Mouse (Mus musculus): ENCODE data around the gene Il13. TPM values are rescaled to one million over a fixed set of nuclear protein-coding genes. Genes with fewer than 3 reads are reported as not detected.

Il13 gene
- polyA plus RNA-seq, 1 experiment from 2014 or later = not detected

GRCm38 (mm10) chr11:53620094-53620493, 14.4 kb downstream of the Il13 start:
- 84% methylated on average over 4 of the region's 4 CpGs for WGBS (ENCODE audit: missing documents)
- Histone ChIP-seq H3K27ac (no peak overlapping the region), H3K79me2 (ENCODE audit: inconsistent target) (no peaks in the 10 kb centered on the region), H3K36me3 (ENCODE audit: inconsistent target) (no peaks in the 10 kb centered on the region), H3K4me3 (ENCODE audit: inconsistent target) (no peak overlapping the region)

- H3K79me2 ChIP-seq (ENCODE audit: inconsistent target) = no peaks in the 10 kb centered on the region
- no peak overlapping the region for H3K27ac ChIP-seq
- 83% methylated on average over 6 of the region's 6 CpGs for WGBS (ENCODE audit: missing documents)
- H3K4me3 ChIP-seq (ENCODE audit: inconsistent target) = no peak overlapping the region
- H3K36me3 ChIP-seq (ENCODE audit: inconsistent target) = no peaks in the 10 kb centered on the region
Observed at GRCm38 (mm10) chr11:53619428-53619827, 15.1 kb downstream of the Il13 start.

DNA sequence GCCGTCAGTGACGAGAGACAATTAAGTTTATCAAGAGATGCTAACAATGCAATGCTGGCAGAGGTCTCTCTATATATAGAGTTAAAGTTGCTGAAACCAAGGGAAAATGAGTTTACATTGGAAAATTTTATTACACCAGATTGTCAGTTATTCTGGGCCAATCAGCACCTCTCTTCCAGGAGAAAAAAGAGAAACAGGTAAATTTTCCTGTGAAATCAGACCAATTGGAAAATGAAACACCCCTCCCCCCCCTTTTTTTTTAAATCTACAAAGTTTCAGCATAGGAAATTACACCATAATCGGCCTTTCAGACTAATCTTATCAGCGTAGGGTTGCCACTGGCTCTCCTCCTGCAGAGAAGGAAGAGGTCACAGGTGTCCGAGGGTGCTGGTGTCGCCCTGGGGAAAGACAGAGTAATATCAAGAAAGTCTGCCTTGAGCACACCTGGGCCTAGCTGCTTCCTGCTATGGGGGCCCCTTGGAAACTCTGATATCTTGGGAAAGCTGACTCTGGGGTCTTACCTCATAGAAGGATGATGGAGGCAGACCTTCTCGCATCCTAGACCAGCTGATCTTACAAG, 15.8 kb downstream of the Il13 start, which contains the start of gene Il4:
Gene Il4, minus strand, starts transcription at position 51 of the 580 bp plus-strand sequence.
- WGBS (ENCODE audit: missing documents) = 76% methylated on average over 7 of the region's 7 CpGs
- H3K36me3 ChIP-seq (ENCODE audit: inconsistent target) = no peaks in the 10 kb centered on the region
- H3K4me3 ChIP-seq (ENCODE audit: inconsistent target) = no peak within 1 kb of the TSS
- no peak within 1 kb of the TSS for H3K27ac ChIP-seq
- H3K79me2 ChIP-seq (ENCODE audit: inconsistent target) = no peaks in the 10 kb centered on the region

DNA sequence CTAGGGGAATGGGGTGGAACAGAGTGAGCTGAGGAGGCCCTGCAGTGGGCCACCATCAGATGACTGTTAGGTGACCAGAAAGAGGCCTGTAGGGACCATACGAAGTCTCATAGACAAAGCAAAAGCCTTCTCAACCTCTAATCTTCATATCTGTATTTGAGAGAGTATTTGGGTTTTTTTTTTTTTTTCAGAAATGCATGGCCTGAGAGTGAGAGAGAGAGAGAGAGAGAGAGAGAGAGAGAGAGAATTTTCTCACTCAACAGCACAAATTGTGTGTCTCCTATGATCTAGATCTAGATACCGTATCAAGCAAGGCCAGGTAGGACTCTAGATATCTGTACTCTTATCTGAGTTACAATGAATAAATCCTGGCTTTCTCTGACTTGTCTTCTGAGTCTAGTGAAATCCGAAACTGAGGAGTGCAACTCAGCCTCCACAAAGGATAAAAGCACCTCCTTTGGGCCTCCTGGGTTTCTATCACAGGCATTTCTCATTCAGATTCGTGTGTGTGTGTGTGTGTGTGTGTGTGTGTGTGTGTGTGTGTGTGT, 16.9 kb downstream of the Il13 start:
- Histone ChIP-seq H3K4me3 (ENCODE audit: inconsistent target) (no peak overlapping the region), H3K36me3 (ENCODE audit: inconsistent target) (no peaks in the 10 kb centered on the region), H3K79me2 (ENCODE audit: inconsistent target) (no peaks in the 10 kb centered on the region), H3K27ac (no peak overlapping the region)
- 92% methylated on average over 3 of the region's 4 CpGs for WGBS (ENCODE audit: missing documents)

DNA sequence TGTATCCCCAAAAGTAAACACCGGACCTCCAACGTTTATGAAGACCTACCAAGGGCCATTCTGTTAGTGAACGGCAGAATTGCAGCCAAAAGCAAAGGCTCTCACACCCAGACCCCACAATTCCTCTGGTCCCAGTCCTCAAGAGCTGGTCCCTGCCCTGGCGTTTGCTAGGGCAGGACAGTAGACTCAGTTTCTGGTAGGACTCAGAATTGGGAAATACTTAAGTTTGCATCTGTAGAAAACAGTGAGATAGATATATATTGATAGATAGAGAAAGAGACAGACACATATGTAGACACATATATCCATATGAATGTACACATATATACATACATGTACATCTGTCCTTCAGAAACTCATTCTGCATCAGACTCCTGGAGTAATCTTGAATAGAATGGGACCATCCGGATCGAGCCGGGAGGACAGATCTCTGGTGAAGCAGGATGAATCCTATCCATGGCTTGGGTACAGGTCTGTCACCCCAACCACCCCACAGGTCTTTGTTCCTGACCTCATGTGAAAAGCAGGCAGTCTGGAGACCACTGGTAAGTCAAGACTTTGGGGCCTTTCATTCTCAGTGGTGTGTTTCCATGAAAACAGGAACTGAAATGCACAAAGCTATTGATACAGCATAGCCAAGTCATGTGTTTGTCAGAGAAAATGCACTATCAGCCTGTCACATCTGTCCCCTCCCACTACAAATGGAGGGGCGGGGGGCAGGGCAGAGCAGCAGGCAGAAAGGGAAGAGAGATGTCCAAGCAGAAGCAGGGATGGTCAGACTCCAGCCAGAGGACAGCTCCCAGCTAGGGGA, 17.5 kb downstream of the Il13 start:
- WGBS (ENCODE audit: missing documents) = 62% methylated on average over 8 of the region's 8 CpGs
- Histone ChIP-seq H3K36me3 (ENCODE audit: inconsistent target) (no peaks in the 10 kb centered on the region), H3K27ac (no peak overlapping the region), H3K79me2 (ENCODE audit: inconsistent target) (no peaks in the 10 kb centered on the region), H3K4me3 (ENCODE audit: inconsistent target) (no peak overlapping the region)

DNA sequence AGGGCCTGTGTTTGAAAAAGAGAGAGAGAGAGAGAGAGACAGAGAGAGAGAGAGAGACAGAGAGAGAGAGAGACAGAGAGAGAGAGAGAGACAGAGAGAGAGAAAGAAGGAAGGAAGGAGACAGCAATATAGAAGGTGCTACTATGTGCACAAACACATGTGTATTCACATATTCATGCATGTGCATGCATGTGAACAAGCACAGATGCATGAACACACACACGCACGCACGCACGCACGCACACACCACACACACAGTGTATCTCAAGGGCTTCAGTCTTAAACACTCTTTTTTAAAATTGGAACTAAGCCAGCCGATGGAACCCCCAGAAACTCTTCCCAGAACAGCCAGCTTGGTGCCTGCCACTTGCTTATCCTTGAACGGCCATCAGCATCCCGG, 18.9 kb downstream of the Il13 start:
- no peaks in the 10 kb centered on the region for H3K36me3 ChIP-seq (ENCODE audit: inconsistent target)
- WGBS (ENCODE audit: missing documents) = 95% methylated on average over 8 of the region's 8 CpGs
- H3K79me2 ChIP-seq (ENCODE audit: inconsistent target) = no peaks in the 10 kb centered on the region
- no peak overlapping the region for H3K4me3 ChIP-seq (ENCODE audit: inconsistent target)
- H3K27ac ChIP-seq = no peak overlapping the region

GRCm38 (mm10) chr11:53615172-53615571, 19.3 kb downstream of the Il13 start:
- H3K4me3 ChIP-seq (ENCODE audit: inconsistent target) = no peak overlapping the region
- no peaks in the 10 kb centered on the region for H3K36me3 ChIP-seq (ENCODE audit: inconsistent target)
- no peaks in the 10 kb centered on the region for H3K79me2 ChIP-seq (ENCODE audit: inconsistent target)
- WGBS (ENCODE audit: missing documents) = 83% methylated on average over 6 of the region's 6 CpGs
- no peak overlapping the region for H3K27ac ChIP-seq

GRCm38 (mm10) chr11:53609672-53610071, 24.8 kb downstream of the Il13 start:
- H3K27ac ChIP-seq = no peak overlapping the region
- no peaks in the 10 kb centered on the region for H3K36me3 ChIP-seq (ENCODE audit: inconsistent target)
- no peaks in the 10 kb centered on the region for H3K79me2 ChIP-seq (ENCODE audit: inconsistent target)
- H3K4me3 ChIP-seq (ENCODE audit: inconsistent target) = no peak overlapping the region
- WGBS (ENCODE audit: missing documents) = 19% methylated on average over 3 of the region's 3 CpGs

GRCm38 (mm10) chr11:53609231-53609630, 25.3 kb downstream of the Il13 start:
- no peak overlapping the region for H3K27ac ChIP-seq
- 41% methylated on average over 6 of the region's 6 CpGs for WGBS (ENCODE audit: missing documents)
- H3K36me3 ChIP-seq (ENCODE audit: inconsistent target) = no peaks in the 10 kb centered on the region
- H3K79me2 ChIP-seq (ENCODE audit: inconsistent target) = no peaks in the 10 kb centered on the region
- H3K4me3 ChIP-seq (ENCODE audit: inconsistent target) = no peak overlapping the region

GRCm38 (mm10) chr11:53605609-53606008, 28.9 kb downstream of the Il13 start:
- no peak overlapping the region for H3K27ac ChIP-seq
- peaks cover 9% of the 10 kb centered on the region; the same call in 1 of the 2 replicates for H3K36me3 ChIP-seq (ENCODE audit: inconsistent target)
- no peaks in the 10 kb centered on the region for H3K79me2 ChIP-seq (ENCODE audit: inconsistent target)
- WGBS (ENCODE audit: missing documents) = 18% methylated on average over 12 of the region's 12 CpGs
- H3K4me3 ChIP-seq (ENCODE audit: inconsistent target) = no peak overlapping the region

DNA sequence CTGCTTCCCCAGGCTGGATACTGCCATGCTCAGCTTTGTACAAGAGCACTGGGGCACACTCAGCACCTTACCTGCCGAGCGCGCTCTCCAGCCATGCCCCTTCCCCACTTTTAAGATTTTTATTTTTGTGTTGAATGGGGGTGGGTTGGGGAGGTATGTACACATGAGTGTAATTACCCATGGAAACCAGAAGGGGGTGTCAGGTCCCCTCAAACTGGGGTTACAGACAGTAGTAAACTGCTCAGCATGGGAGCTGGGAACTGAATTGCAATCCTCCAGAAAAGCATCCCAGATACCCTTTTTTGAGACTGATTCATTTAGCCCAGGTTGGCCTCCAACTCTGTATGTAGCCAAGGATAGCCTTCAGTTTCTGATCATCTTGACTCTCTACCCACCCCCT, 29.5 kb downstream of the Il13 start:
- peaks cover 13% of the 10 kb centered on the region; the same call in 1 of the 2 replicates for H3K36me3 ChIP-seq (ENCODE audit: inconsistent target)
- H3K4me3 ChIP-seq (ENCODE audit: inconsistent target) = no peak overlapping the region
- 100% methylated on average over 3 of the region's 3 CpGs for WGBS (ENCODE audit: missing documents)
- H3K27ac ChIP-seq = no peak overlapping the region
- H3K79me2 ChIP-seq (ENCODE audit: inconsistent target) = no peaks in the 10 kb centered on the region

GRCm38 (mm10) chr11:53591116-53591515, 43.4 kb downstream of the Il13 start:
- 90% methylated on average over 5 of the region's 5 CpGs for WGBS (ENCODE audit: missing documents)
- Histone ChIP-seq H3K4me3 (ENCODE audit: inconsistent target) (no peak overlapping the region), H3K79me2 (ENCODE audit: inconsistent target) (no peaks in the 10 kb centered on the region), H3K27ac (no peak overlapping the region), H3K36me3 (ENCODE audit: inconsistent target) (peaks cover 58% of the 10 kb centered on the region)

GRCm38 (mm10) chr11:53590368-53590768, 44.1 kb downstream of the Il13 start:
- WGBS (ENCODE audit: missing documents) = 20% methylated on average over 15 of the region's 15 CpGs
- H3K79me2 ChIP-seq (ENCODE audit: inconsistent target) = no peaks in the 10 kb centered on the region
- H3K27ac ChIP-seq = no peak overlapping the region
- no peak overlapping the region for H3K4me3 ChIP-seq (ENCODE audit: inconsistent target)
- peaks cover 58% of the 10 kb centered on the region for H3K36me3 ChIP-seq (ENCODE audit: inconsistent target)

DNA sequence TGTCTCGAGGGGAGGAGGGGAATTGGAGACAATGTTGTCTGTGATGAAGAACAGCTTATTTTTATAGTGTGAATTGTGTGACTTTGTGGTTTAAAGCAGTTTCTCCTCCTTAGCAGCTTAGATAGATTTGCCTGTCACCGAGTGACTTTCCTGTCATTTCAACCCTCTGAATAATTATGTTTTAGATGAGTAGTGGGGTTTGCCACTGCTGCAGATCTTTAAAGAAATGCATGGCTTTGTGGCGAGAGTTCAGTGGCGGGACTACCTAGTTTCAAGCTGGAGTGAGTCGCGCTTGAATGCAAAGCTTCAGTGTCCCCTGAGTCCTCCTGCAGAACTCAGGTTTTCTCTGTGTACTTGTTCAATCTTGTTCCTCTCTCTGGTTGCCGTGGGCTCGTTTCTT, 46.2 kb downstream of the Il13 start:
- Histone ChIP-seq H3K4me3 (ENCODE audit: inconsistent target) (no peak overlapping the region), H3K27ac (no peak overlapping the region), H3K79me2 (ENCODE audit: inconsistent target) (no peaks in the 10 kb centered on the region), H3K36me3 (ENCODE audit: inconsistent target) (peaks cover 61% of the 10 kb centered on the region)
- 87% methylated on average over 8 of the region's 8 CpGs for WGBS (ENCODE audit: missing documents)

DNA sequence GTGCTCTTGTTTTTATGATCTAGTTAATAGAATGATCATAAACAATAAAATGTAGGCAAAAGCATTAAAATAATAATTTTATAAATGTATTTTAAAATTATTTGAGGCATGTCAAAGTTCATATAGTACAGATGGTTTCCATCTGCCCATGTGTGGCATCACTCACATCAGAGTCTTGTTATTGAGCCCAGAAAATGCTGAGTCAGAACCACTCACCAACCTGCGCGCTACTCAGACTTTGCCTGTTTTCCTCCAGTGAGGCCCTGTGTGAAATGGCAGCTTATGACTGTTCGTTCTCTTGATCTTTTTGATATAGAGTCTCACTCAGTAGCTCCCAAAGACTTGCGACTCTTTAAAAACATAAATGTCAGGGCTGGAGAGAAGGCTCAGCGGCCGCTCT, 49.0 kb downstream of the Il13 start:
- no peak overlapping the region for H3K4me3 ChIP-seq (ENCODE audit: inconsistent target)
- no peaks in the 10 kb centered on the region for H3K79me2 ChIP-seq (ENCODE audit: inconsistent target)
- WGBS (ENCODE audit: missing documents) = 96% methylated on average over 6 of the region's 6 CpGs
- H3K36me3 ChIP-seq (ENCODE audit: inconsistent target) = peaks cover 68% of the 10 kb centered on the region
- no peak overlapping the region for H3K27ac ChIP-seq

Data from macrophage (primary cell).